Mouse (Mus musculus): ENCODE results near the gene Ipo13. TPM values are rescaled to one million over a fixed set of nuclear protein-coding genes. Genes with fewer than 3 reads are reported as not detected.

The Ipo13 gene
- polyA plus RNA-seq, 1 experiment from 2014 or later = 65.3 TPM

GRCm38 (mm10) chr4:117926545-117927482, 12.0 kb upstream of the Ipo13 start:
- H3K9ac ChIP-seq = peak overlapping the region; percentile 78
- WGBS = under 1% methylated on average over 71 of the region's 71 CpGs
- peak overlapping the region; percentile 89 for H3K4me2 ChIP-seq
- H3K4me1 ChIP-seq (replicated peaks) = peaks cover 38% of the 10 kb centered on the region
- peak overlapping the region; percentile 51 for H3K4me3 ChIP-seq
- peaks cover under 1% of the 10 kb centered on the region; the same call in 1 of the 2 replicates for H3K36me3 ChIP-seq
- 0 out of 2 replicates have a peak overlapping the region, but pooled peaks have one; percentile 18 for H3K27ac ChIP-seq (replicated peaks)
- H3K9me3 ChIP-seq = no peaks in the 10 kb centered on the region
- peak; percentile 76 for ATAC-seq (ENCODE audit: low read depth)
- peaks cover 67% of the 10 kb centered on the region for H3K27me3 ChIP-seq

DNA sequence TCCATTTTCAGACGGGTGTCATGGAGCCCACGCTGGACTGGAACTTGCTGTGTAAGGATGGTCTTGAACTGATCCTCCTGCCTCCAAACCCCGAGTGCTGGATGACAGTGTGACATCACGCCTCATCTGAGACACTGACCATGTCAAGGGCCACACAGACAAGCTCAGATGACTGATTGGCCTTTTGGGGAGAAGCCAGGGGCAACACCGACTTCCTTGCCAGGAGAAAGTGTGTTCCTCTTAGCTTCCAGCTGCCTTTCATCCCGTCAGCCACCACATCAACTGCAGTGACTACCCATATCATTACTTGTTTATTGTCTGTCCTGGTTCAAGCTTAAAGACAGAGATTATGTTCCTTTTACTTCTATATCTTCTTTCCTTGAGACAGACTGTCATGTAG, 10.1 kb upstream of the Ipo13 start:
- Histone ChIP-seq H3K27me3 (peaks cover 59% of the 10 kb centered on the region), H3K4me1 (replicated peaks) (peaks cover 37% of the 10 kb centered on the region), H3K9me3 (no peaks in the 10 kb centered on the region), H3K36me3 (no peaks in the 10 kb centered on the region), H3K9ac (no peak overlapping the region), H3K27ac (replicated peaks) (no peak overlapping the region), H3K4me3 (no peak overlapping the region), H3K4me2 (no peak overlapping the region)
- ATAC-seq (ENCODE audit: low read depth) = no peak
- 69% methylated on average over 4 of the region's 6 CpGs for WGBS

DNA sequence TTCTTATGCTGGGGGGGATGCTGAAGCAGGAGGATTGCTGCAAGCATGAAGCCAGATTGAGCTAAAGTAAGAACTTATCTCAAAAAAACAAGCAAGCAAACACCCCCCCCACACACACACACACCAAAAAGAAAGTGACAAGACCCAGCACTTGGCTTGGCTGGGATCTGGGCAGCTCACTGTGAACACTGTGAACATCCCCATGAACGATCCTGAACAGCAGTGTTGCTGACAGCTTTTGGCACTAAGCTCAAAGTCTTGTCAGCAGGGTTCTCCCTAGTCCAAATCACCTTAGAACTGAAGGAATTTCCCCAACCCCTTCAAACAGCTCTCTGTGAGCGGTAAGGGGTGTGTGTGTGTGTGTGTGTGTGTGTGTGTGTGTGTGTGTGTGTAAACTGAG, 8.7 kb upstream of the Ipo13 start:
- peaks cover 23% of the 10 kb centered on the region for H3K4me1 ChIP-seq (replicated peaks)
- no peak overlapping the region for H3K4me3 ChIP-seq
- no peak for ATAC-seq (ENCODE audit: low read depth)
- 65% methylated on average over 2 of the region's 2 CpGs for WGBS
- H3K4me2 ChIP-seq = no peak overlapping the region
- no peaks in the 10 kb centered on the region for H3K36me3 ChIP-seq
- no peak overlapping the region for H3K9ac ChIP-seq
- H3K27ac ChIP-seq (replicated peaks) = no peak overlapping the region
- no peaks in the 10 kb centered on the region for H3K9me3 ChIP-seq
- peaks cover 45% of the 10 kb centered on the region for H3K27me3 ChIP-seq

GRCm38 (mm10) chr4:117921358-117921757, 6.6 kb upstream of the Ipo13 start:
- no peaks in the 10 kb centered on the region for H3K9me3 ChIP-seq
- no peak overlapping the region for H3K4me2 ChIP-seq
- H3K27me3 ChIP-seq = peaks cover 24% of the 10 kb centered on the region
- no peak overlapping the region for H3K9ac ChIP-seq
- peaks cover 4% of the 10 kb centered on the region for H3K4me1 ChIP-seq (replicated peaks)
- H3K4me3 ChIP-seq = no peak overlapping the region
- H3K36me3 ChIP-seq = no peaks in the 10 kb centered on the region
- ATAC-seq (ENCODE audit: low read depth) = no peak
- no peak overlapping the region for H3K27ac ChIP-seq (replicated peaks)
- WGBS = 84% methylated on average over 2 of the region's 2 CpGs

- peaks cover 17% of the 10 kb centered on the region for H3K4me1 ChIP-seq (replicated peaks)
- no peak for ATAC-seq (ENCODE audit: low read depth)
- WGBS = 92% methylated on average over 5 of the region's 5 CpGs
- no peaks in the 10 kb centered on the region for H3K9me3 ChIP-seq
- peaks cover under 1% of the 10 kb centered on the region; the same call in 1 of the 2 replicates for H3K27me3 ChIP-seq
- no peak overlapping the region for H3K9ac ChIP-seq
- H3K36me3 ChIP-seq = no peaks in the 10 kb centered on the region
- H3K27ac ChIP-seq (replicated peaks) = no peak overlapping the region
- no peak overlapping the region for H3K4me3 ChIP-seq
- H3K4me2 ChIP-seq = no peak overlapping the region
These were observed 4.0 kb upstream of the Ipo13 start for GRCm38 (mm10) chr4:117918762-117919161.

DNA sequence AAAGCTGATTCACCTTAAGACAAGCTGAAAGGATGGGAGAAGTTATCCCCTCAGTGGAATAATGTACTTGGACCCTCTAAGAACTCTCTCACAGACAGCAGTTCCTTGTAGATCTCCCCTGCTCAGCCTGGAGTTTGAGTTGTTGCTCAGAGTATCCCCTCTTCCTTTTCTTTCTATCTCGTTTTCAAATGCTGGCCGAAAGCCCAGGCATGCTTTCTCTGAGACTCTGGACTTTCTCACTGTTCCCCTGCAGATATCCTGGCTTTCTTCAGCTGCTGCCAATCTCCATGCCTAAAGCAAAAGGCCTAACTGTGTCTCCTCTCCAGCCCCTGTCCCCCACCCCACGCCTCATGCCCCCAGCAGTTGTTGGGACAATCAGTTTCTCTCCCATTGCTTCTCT, 3.5 kb upstream of the Ipo13 start:
- ATAC-seq (ENCODE audit: low read depth) = no peak
- Histone ChIP-seq H3K4me2 (no peak overlapping the region), H3K36me3 (no peaks in the 10 kb centered on the region), H3K4me3 (no peak overlapping the region), H3K4me1 (replicated peaks) (peaks cover 22% of the 10 kb centered on the region), H3K27me3 (no peaks in the 10 kb centered on the region; the same call in 1 of the 2 replicates), H3K9me3 (no peaks in the 10 kb centered on the region), H3K27ac (replicated peaks) (no peak overlapping the region), H3K9ac (no peak overlapping the region)
- 77% methylated on average over 3 of the region's 3 CpGs for WGBS

DNA sequence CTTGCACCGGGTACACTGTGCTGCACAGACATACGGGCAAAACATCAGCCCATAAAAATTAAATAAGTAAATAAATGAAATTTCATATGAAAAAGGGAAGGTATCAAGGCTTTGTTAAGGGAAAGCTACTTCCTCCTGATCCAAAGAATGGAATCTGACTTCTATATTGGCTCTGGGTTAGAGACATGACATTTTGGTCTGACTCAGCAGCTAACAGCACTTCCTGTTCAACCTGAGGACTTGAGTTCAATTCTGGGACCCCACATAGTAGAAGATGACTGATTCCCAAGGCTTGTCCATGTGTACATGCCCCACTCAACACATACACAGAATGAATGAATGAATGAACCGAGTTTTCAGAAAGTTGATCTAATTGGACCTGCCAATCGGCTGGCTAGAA, 3.0 kb upstream of the Ipo13 start:
- Histone ChIP-seq H3K27me3 (no peaks in the 10 kb centered on the region; the same call in 1 of the 2 replicates), H3K4me2 (no peak overlapping the region), H3K4me1 (replicated peaks) (peaks cover 26% of the 10 kb centered on the region), H3K9ac (no peak overlapping the region), H3K27ac (replicated peaks) (no peak overlapping the region), H3K9me3 (no peaks in the 10 kb centered on the region), H3K4me3 (no peak overlapping the region), H3K36me3 (no peaks in the 10 kb centered on the region)
- 94% methylated on average over 4 of the region's 4 CpGs for WGBS
- ATAC-seq (ENCODE audit: low read depth) = no peak

DNA sequence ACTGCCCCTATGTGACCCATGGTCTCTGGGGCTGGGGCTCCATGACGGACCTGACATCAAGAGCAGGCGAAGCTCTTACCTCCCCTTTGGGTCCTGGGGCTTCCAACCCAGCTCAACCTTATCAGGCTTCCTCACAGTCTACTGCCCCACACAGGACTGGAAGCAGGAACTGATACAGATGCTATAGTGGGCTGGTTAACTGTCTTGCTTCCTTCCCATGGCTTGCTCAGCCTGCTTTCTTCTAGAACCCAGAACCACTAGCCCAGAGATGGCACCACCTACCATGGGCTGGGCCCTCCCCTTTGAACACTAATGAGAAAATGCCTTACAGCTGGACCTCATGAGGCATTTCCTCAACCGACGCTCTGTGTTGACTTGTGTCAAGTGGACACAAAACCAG, 2.6 kb upstream of the Ipo13 start:
- ATAC-seq (ENCODE audit: low read depth) = no peak
- 0 out of 2 replicates have a peak, but pooled peaks cover under 1% of the 10 kb centered on the region for H3K36me3 ChIP-seq

DNA sequence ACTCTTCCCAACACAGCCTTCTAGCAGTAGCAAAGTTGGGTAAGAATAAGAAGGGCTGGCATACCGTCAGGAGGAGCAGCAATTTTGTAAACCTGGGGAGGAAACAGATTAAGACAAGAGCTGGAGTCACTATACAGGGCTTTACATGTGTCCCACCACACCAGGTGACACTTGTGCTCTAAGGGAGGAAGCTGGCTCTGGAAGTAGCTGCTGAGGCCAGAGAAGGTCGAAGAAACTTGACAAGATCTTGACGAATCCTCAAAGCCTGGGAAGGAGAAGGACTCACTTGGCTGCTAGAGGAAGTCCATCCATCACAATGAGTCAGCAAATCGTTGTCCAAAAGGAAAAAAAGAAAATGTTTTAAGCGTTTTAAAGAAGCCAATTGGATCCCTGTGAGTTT, 1.6 kb upstream of the Ipo13 start:
- H3K9me3 ChIP-seq = no peaks in the 10 kb centered on the region
- no peak for ATAC-seq (ENCODE audit: low read depth)
- no peak overlapping the region for H3K9ac ChIP-seq
- H3K4me3 ChIP-seq = no peak overlapping the region
- no peaks in the 10 kb centered on the region; the same call in 1 of the 2 replicates for H3K27me3 ChIP-seq
- no peak overlapping the region for H3K27ac ChIP-seq (replicated peaks)
- peaks cover 10% of the 10 kb centered on the region for H3K36me3 ChIP-seq
- 88% methylated on average over 5 of the region's 5 CpGs for WGBS
- peaks cover 41% of the 10 kb centered on the region for H3K4me1 ChIP-seq (replicated peaks)
- peak overlapping the region; percentile 100 for H3K4me2 ChIP-seq

More for the DNA sequence above, 2.6 kb upstream of the Ipo13 start:
- Histone ChIP-seq H3K4me3 (no peak overlapping the region), H3K4me2 (no peak overlapping the region), H3K4me1 (replicated peaks) (peaks cover 31% of the 10 kb centered on the region), H3K27me3 (no peaks in the 10 kb centered on the region; the same call in 1 of the 2 replicates), H3K27ac (replicated peaks) (no peak overlapping the region), H3K9ac (no peak overlapping the region), H3K9me3 (no peaks in the 10 kb centered on the region)
- 95% methylated on average over 4 of the region's 4 CpGs for WGBS

- H3K9ac ChIP-seq = peak overlapping the region; percentile 96
- peak overlapping the region; percentile 100 for H3K4me2 ChIP-seq
- peaks cover 49% of the 10 kb centered on the region for H3K4me1 ChIP-seq (replicated peaks)
- H3K9me3 ChIP-seq = no peaks in the 10 kb centered on the region
- no peak for ATAC-seq (ENCODE audit: low read depth)
- H3K36me3 ChIP-seq = peaks cover 18% of the 10 kb centered on the region
- H3K4me3 ChIP-seq = peak overlapping the region; percentile 63
- no peaks in the 10 kb centered on the region for H3K27me3 ChIP-seq
- H3K27ac ChIP-seq (replicated peaks) = peak overlapping the region; percentile 85
- WGBS = 5% methylated on average over 19 of the region's 19 CpGs
These were observed 798 bp upstream of the Ipo13 start for GRCm38 (mm10) chr4:117915489-117916105.

GRCm38 (mm10) chr4:117914031-117914430, 768 bp downstream of the Ipo13 start:
- H3K36me3 ChIP-seq = peaks cover 23% of the 10 kb centered on the region
- no peaks in the 10 kb centered on the region for H3K9me3 ChIP-seq
- 0 out of 2 replicates have a peak overlapping the region, but pooled peaks have one; percentile 85 for H3K27ac ChIP-seq (replicated peaks)
- H3K4me3 ChIP-seq = peak overlapping the region; percentile 63
- H3K27me3 ChIP-seq = no peaks in the 10 kb centered on the region
- 17% methylated on average over 8 of the region's 8 CpGs for WGBS
- peaks cover 64% of the 10 kb centered on the region for H3K4me1 ChIP-seq (replicated peaks)
- peak overlapping the region; percentile 100 for H3K4me2 ChIP-seq
- ATAC-seq (ENCODE audit: low read depth) = no peak
- peak overlapping the region; percentile 96 for H3K9ac ChIP-seq

DNA sequence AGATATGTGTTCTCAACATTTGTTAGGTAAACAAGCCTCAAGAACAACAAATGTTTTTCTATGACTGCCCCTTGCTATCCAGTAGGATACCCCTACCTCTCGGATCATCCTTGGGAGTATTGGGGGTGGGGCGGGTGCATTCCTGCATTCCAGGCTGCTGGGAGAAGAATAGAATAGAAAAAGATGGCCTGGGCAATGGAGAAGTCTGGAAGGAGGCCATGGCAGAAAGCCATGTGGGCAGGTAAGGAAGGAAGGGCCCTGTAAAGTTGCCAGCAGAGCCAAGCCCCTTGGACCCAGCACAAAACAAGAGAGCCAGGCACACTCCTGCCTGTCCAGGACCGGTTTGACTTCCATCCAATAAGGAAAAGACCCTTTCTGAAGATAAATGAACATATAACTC, 1.4 kb downstream of the Ipo13 start:
- ATAC-seq (ENCODE audit: low read depth) = no peak
- H3K9ac ChIP-seq = peak overlapping the region; percentile 96
- WGBS = 50% methylated on average over 3 of the region's 3 CpGs
- H3K27ac ChIP-seq (replicated peaks) = no peak overlapping the region
- H3K27me3 ChIP-seq = no peaks in the 10 kb centered on the region
- peaks cover 70% of the 10 kb centered on the region for H3K4me1 ChIP-seq (replicated peaks)
- H3K36me3 ChIP-seq = peaks cover 23% of the 10 kb centered on the region
- no peaks in the 10 kb centered on the region for H3K9me3 ChIP-seq
- H3K4me3 ChIP-seq = peak overlapping the region; percentile 63
- H3K4me2 ChIP-seq = peak overlapping the region; percentile 100
